Mouse (Mus musculus): Measurements from ENCODE around the gene Brpf3. TPM values are rescaled to one million over a fixed set of nuclear protein-coding genes. Genes with fewer than 3 reads are reported as not detected.
"Not testable (repeated sequence)": the region's sequence is repeated elsewhere in the genome, so short reads cannot be mapped to it uniquely, and the experiment has no call there.

The Brpf3 gene
- total RNA-seq, 1 experiment from 2014 or later = 20.8 TPM

- no peak for ATAC-seq (ENCODE audit: extremely low read depth, insufficient number of reproducible peaks, low FRiP score, poor library complexity, severe bottlenecking)
Measured at GRCm38 (mm10) chr17:28823749-28824148, 22.9 kb downstream of the Brpf3 start.

DNA sequence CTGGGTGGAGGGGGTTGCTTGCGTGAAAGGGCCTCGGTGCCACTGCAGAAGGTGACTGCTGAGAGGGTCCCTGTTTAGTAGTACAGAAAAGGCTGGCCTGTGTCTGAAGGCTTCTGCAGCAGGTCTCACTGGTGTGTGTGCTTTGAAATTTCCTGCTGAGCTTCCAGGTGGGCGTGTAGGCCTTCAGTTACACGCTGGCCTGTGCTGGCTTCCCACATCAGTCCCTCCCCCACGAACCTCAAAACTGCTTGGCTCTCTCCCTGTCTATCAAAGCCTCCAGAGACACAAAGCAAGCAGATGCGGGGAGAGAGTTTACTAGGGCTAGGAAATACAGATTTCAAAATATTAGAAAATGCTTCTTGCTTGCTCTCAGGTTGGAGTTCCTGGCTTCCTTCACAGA lies 24.0 kb downstream of the Brpf3 start:
- no peak for ATAC-seq (ENCODE audit: extremely low read depth, insufficient number of reproducible peaks, low FRiP score, poor library complexity, severe bottlenecking)

DNA sequence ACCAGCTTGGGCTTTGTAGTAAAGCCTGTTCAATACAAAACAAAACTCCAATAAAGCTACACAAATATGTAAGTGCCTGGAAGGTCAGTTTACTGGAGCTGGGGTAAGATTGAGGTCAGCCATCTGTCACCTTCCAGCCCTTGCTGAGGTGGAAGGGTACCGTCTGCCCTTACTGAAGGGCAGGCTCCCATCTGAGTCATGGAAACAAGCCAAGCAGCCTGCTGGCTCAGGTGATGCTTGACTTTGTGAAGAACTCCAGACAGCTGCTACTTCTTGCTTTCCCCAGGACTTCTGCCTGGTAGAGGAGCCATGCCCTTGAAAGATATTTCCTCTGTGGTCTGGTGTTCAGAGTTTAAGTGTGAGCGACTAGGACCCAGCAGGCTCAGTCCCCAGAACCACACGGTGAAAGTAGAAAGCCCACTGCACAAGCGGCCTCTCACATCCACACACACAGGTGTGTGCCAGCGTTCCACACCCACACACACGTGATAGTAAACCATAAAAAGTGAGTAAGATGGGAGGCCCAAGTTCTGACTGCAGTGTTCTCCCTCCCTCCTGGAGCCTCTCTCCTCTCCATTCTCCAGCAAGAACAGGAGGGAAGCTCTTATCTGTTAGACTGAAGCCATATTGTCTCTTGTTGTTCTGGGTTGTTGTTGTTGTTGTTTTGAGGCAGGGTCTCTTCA lies 24.6 kb downstream of the Brpf3 start:
- ATAC-seq (ENCODE audit: extremely low read depth, insufficient number of reproducible peaks, low FRiP score, poor library complexity, severe bottlenecking) = no peak

DNA sequence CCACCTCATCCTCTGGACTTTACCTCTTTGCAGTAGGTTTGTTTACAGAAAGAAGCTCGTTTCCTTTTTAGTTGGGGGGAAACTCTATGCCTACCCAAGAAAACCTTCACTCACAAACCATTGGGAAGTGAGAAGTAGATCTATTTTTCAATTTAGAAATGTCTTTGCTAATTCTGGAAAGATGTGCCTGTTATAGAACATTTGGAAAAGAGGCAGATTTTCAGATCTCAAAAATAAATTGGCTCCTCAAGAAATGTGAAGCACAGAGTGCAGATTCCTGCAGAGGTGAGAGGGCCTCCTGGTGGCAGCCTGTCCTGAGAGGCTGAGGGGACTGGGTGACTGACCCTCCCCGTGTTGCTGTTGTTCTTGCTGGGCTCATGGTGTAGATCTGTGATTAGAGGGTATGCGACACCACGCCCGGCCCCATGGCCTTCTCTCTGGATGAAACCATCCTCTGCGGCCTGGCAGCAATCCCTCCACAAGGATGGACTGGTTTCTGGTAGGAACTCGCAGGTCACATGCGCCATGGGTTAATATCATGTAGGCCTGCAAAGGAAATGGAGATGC lies 26.9 kb downstream of the Brpf3 start:
- ATAC-seq (ENCODE audit: extremely low read depth, insufficient number of reproducible peaks, low FRiP score, poor library complexity, severe bottlenecking) = no peak

DNA sequence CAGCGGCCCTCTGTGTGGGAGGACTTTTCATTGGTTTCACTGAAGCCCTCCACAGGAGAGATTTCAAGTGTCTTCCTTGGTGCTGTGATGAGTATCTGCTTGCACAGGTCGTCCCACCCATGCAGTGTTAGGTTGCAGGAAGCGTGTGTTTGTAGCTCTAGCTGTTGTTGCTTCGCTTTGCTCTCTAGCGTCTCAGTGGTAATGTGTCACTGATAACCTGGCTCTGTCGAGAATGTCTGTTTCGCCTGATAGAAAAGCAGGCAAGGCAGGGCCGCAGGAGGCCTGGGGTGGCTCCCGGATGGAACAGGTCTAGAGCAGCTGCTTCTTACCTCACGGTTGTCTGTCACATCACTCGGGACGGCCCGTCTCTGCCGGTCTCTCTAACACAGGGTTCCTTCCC lies 28.2 kb downstream of the Brpf3 start:
- no peak for ATAC-seq (ENCODE audit: extremely low read depth, insufficient number of reproducible peaks, low FRiP score, poor library complexity, severe bottlenecking)

DNA sequence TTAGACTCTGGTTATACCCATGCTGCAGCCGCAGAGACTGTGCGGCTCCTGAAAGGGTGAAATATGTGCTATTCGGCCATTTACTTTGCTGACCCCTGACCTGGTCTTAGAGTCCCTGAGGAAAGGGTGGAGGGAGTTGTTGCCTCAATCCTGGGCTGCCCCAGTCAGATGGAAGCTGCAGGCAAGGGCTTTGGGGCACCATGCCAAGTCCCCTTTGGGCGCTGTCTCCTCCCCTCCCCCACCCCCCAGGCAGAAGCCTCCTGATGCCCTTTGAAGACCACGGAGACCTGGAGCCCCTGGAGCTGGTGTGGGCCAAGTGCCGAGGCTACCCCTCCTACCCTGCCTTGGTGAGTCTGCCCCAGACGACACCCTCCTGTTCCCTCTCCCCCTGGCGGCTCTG lies 30.2 kb downstream of the Brpf3 start:
- no peak for ATAC-seq (ENCODE audit: extremely low read depth, insufficient number of reproducible peaks, low FRiP score, poor library complexity, severe bottlenecking)

DNA sequence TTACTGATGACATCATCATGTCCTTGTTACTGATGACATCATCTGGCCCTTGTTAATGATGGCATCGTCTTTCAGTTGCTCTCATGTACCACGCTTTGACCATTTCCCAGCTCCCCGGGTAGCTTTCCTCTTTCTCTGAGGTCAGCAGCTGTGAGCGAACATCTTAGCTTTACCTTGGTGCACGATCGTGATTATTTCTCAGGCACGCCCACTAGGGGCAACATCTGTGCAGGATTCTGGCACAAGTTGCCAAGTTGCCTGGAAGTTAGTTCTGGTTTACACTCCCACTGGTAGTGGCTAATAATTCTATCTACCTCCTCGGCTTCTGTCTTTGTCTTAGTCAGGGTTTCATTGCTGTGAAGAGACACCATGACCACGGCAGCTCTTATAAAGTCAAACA lies 31.1 kb downstream of the Brpf3 start:
- ATAC-seq (ENCODE audit: extremely low read depth, insufficient number of reproducible peaks, low FRiP score, poor library complexity, severe bottlenecking) = no peak

DNA sequence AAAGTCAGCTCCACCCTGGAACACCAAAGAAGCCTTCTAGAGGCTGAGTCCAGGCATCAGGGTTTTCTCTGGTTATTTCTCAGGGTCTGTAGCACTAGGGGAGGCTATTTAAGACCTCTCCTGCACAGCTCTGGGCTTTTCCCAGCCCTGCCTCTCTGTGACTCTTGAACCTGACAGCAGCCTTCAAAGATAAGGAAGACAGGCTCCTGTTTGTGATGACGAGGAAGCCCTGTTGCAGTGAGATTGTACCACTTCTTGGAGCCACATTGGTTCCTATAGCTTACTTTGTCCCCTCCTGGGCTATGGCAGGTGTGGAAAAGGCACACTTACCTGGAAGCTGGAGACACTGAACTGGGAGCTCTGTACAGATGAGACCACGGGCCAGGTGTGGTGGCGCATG lies 32.0 kb downstream of the Brpf3 start:
- no peak for ATAC-seq (ENCODE audit: extremely low read depth, insufficient number of reproducible peaks, low FRiP score, poor library complexity, severe bottlenecking)

- ATAC-seq (ENCODE audit: extremely low read depth, insufficient number of reproducible peaks, low FRiP score, poor library complexity, severe bottlenecking) = no peak
Measured at GRCm38 (mm10) chr17:28834676-28835075, 33.8 kb downstream of the Brpf3 start.

DNA sequence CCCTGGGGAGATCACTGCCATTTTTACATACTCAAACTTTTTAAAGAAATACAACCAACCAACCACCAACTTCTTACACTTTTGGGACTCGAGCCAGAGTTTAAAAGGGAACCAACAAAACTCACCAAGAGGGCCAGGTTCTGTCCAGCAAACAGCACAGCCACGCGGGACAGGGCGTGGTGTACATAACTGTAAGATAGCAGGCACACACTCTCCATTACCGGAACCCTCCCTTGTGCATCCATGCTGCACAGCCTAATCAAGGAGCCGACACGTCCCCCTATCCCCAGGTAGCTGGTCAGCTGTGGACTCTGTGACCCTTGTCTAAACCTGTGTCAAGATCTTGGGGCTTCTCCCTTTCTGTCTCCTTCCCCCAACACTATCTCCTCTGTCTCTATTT lies 37.0 kb downstream of the Brpf3 start:
- ATAC-seq (ENCODE audit: extremely low read depth, insufficient number of reproducible peaks, low FRiP score, poor library complexity, severe bottlenecking) = no peak

DNA sequence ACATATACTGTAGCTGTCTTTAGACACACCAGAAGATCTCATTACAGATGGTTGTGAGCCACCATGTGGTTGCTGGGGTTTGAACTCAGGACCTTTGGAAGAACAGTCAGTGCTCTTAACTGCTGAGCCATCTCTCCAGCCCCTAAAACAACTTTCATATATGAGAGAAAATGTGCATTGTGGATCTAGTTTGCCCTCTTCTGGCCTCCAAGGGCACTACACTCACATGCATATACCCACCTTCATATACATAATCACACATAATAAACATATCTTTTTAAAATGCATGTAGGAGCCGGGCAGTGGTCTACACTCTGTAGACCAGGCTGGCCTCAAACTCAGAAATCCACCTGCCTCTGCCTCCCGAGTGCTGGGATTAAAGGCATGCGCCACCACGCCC lies 41.1 kb downstream of the Brpf3 start:
- not testable (repeated sequence) for ATAC-seq (ENCODE audit: extremely low read depth, insufficient number of reproducible peaks, low FRiP score, poor library complexity, severe bottlenecking)

DNA sequence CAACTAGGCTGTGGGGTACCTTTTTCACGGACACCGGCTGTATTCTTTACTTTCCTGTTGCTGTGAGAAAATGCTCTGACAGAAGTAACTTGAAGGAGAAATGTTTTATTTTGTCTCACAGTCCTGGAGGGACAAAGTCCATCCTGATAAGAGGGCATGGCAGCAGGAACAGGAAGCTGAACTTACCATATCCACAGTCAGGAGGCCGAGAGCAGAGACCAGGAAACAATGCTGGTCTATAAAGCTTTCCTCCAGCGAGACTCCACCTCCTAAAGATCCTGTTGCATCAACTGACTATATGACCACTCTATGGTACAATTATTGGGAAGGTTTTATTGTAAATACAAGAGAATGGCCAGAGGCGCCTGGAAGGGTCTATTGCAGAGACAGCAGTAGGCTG lies 42.8 kb downstream of the Brpf3 start:
- no peak for ATAC-seq (ENCODE audit: extremely low read depth, insufficient number of reproducible peaks, low FRiP score, poor library complexity, severe bottlenecking)

GRCm38 (mm10) chr17:28846974-28847617 lies 46.2 kb downstream of the Brpf3 start:
- no peak for ATAC-seq (ENCODE audit: extremely low read depth, insufficient number of reproducible peaks, low FRiP score, poor library complexity, severe bottlenecking)

DNA sequence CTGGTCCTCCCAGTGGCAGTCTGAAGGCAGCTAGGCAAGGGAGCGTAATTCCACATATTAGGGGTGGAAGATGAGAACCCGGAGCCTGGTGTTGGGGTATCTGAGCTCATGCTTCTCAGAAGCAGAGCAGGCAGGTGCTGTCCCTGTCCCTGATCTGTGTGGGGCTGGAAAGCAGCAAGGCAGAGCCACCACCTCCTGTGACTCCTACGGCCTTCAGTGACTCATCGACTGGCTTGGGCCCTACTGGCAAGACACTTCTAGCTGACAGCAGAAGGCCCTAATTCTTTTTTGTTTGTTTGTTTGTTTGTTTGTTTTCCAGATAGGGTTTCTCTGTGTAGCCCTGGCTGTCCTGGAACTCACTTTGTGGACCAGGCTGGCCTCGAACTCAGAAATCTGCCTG lies 49.6 kb downstream of the Brpf3 start:
- no peak for ATAC-seq (ENCODE audit: extremely low read depth, insufficient number of reproducible peaks, low FRiP score, poor library complexity, severe bottlenecking)

- no peak for ATAC-seq (ENCODE audit: extremely low read depth, insufficient number of reproducible peaks, low FRiP score, poor library complexity, severe bottlenecking)
Measured at GRCm38 (mm10) chr17:28854377-28854776, 53.5 kb downstream of the Brpf3 start.

DNA sequence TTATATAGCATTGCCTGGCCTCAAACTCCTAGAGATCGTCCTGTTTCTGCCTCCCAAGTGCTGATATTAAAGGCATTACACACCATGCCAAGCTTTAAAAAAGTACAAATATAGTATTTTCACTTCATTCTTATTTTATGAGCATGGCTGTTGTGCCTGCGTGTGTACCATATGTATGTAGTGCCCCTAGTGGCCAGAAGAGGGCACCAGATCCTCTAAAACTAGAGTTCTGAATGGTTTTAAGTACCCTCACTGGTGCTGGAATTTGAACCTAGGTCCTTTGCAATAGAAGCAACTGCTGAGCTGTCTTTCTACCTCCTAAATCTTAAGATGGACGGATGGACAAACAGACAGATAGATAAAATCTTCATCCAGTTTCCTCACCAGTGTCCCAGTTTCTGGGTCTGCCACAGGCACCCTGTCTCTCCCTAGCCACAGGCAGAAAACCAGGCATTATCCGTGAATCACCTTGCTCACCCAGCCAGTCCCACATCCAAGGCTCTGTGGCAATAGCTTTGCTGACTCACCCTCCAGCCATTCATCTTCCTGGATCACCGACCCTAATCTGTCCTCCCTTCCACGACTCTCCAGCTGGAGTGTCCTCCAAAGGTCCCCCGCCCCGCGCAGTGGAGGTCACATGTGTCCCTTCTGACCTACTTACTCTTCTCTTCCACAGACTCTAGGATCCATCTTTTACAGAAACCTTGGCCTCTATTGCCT lies 54.4 kb downstream of the Brpf3 start:
- ATAC-seq (ENCODE audit: extremely low read depth, insufficient number of reproducible peaks, low FRiP score, poor library complexity, severe bottlenecking) = no peak

- ATAC-seq (ENCODE audit: extremely low read depth, insufficient number of reproducible peaks, low FRiP score, poor library complexity, severe bottlenecking) = peak; percentile 60
Measured at GRCm38 (mm10) chr17:28856030-28856429, 55.1 kb downstream of the Brpf3 start.

DNA sequence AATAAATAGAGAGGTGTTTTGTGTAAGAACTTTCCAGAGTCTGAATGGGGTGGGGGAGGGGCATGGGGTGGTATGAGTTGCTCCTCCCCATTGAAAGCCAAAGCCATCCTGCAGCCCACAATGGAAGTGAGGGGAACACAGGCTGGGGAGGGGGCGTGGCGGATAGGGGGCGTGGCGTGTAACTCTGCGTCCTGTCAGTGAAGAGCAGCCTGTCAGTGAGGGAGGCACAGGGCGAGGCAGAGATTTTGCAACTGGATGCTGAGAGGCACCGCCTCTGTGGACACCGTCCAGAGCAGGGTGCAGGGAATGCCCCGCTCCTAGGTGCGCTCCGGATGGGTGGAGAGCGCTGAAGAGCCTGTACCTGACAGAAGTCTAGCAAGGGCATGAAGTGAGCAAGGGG lies 57.3 kb downstream of the Brpf3 start, which contains the start of gene Pnpla1:
Gene Pnpla1, plus strand, starts transcription at position 207 of the 400 bp plus-strand sequence.
- ATAC-seq (ENCODE audit: extremely low read depth, insufficient number of reproducible peaks, low FRiP score, poor library complexity, severe bottlenecking) = no peak

GRCm38 (mm10) chr17:28863926-28864325 lies 63.0 kb downstream of the Brpf3 start:
- no peak for ATAC-seq (ENCODE audit: extremely low read depth, insufficient number of reproducible peaks, low FRiP score, poor library complexity, severe bottlenecking)

GRCm38 (mm10) chr17:28864464-28864863 lies 63.6 kb downstream of the Brpf3 start:
- ATAC-seq (ENCODE audit: extremely low read depth, insufficient number of reproducible peaks, low FRiP score, poor library complexity, severe bottlenecking) = no peak
